Mouse (Mus musculus): Measurements from ENCODE around the gene Wfdc1.

Wfdc1 gene

GRCm38 (mm10) chr8:119638261-119638660 lies 27.9 kb upstream of the Wfdc1 start:
- in situ Hi-C loops (cut with MboI; ENCODE audit: low sequenced_read_pairs), result no loop called here

DNA sequence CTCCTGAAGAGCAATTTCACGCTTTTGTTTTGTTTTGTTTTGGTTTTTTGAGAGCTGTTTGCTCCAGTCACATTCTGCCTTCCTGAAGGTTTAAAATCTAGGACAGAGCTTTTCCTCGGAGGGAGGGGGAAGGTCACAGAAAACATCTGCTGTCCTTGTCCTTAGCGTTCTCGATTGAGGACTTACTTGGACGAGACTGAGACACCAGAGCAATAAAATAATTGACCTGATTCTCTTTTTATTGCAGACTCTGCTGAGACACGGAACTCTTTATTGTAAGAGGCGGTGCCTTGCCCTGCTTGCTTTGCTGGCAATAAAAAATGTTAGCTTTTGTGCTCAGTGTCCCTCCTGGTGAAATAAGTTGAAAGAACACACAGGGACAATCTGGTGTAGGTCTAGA lies 26.4 kb upstream of the Wfdc1 start:
- in situ Hi-C loops (cut with MboI; ENCODE audit: low sequenced_read_pairs), result no loop called here

GRCm38 (mm10) chr8:119641058-119641457 lies 25.1 kb upstream of the Wfdc1 start:
- in situ Hi-C loops (cut with MboI; ENCODE audit: low sequenced_read_pairs), result no loop called here

- in situ Hi-C loops (cut with MboI; ENCODE audit: low sequenced_read_pairs), result no loop called here
Observed at GRCm38 (mm10) chr8:119642960-119643359, 23.2 kb upstream of the Wfdc1 start.

- in situ Hi-C loops (cut with MboI; ENCODE audit: low sequenced_read_pairs), result no loop called here
Observed at GRCm38 (mm10) chr8:119644429-119644960, 21.7 kb upstream of the Wfdc1 start.

GRCm38 (mm10) chr8:119644981-119645597 lies 21.1 kb upstream of the Wfdc1 start:
- in situ Hi-C loops (cut with MboI; ENCODE audit: low sequenced_read_pairs), result no loop called here

DNA sequence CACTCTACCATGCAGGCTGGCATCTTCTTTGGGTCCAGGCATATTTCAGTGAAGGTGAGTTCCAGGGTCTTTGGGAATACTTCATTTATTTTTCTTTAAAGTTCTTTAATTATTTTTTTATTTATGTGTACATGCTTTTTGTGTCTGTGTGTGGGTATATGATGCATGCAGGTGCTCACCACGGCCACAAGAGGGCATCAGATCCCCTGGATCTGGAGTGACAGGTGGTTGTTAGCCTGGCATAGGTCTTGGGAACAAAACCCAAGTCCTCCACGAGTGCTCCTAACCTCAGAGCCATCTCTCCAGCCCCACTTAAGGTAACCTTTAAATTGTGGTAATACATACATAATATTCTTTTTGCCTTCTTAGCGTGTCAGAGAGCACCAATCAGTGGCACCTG lies 20.0 kb upstream of the Wfdc1 start:
- in situ Hi-C loops (cut with MboI; ENCODE audit: low sequenced_read_pairs), result no loop called here

GRCm38 (mm10) chr8:119646846-119647245 lies 19.3 kb upstream of the Wfdc1 start:
- in situ Hi-C loops (cut with MboI; ENCODE audit: low sequenced_read_pairs), result no loop called here

DNA sequence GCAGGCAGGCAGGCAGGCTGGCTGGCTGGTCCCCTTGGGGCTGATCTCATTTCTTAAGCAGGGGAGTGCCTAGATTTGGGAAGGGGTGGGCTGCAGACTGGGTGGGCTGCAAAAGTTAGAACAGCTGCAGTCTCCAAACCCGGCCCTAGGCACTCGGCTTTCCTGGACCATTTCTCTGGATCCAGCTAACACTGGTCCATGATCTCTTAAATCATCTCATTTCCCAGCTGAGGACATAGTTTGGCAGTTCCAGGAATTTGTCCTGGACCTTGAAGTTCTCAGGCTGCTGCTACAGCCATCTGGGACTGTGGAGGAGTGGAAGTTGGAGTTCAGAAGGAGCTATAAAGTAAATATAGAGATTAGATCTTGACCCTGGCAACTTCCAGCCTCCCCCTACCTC lies 14.8 kb upstream of the Wfdc1 start:
- in situ Hi-C loops (cut with MboI; ENCODE audit: low sequenced_read_pairs), result no loop called here

GRCm38 (mm10) chr8:119656709-119657464 lies 9.3 kb upstream of the Wfdc1 start:
- in situ Hi-C loops (cut with MboI; ENCODE audit: low sequenced_read_pairs), result no loop called here

DNA sequence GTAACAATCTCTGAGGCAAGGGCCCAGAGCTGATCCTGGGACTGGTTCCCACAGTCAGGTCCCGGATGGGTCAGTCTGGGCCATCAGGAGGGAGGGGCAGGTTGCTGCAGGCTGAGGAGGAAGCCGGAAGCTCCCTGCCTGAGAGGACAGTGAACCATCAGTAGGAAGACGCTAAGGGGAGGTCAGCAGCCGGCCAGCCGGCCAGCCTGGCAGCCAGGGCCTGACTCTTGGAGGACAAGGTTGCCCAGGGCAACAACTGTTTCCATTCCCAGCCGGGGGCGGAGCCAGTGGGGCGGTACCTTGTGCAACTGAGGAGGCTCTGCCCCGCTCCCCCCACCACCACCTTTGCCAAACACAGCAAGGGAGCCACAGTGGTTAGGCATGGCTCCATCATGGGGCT lies 5.1 kb upstream of the Wfdc1 start:
- in situ Hi-C loops (cut with MboI; ENCODE audit: low sequenced_read_pairs), result no loop called here

DNA sequence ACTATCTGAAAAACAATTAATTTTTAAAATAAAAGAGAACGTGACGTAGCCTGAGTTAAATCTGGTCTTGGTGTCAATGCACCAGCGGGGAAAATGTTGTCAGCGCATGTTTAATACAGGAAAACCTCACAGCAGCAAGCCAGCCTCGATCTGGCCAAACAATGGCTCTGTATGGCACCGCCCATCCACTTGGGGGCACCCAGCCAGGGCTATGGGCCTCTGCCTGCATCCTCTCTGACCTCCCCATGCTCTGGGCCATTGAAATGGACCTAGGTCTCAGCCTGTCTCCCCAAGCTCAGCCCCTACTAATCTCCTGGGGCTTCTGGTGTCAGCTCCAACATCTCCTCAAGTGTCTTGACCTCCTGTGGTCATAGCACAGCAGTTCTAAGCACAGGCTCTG lies 4.3 kb upstream of the Wfdc1 start:
- in situ Hi-C loops (cut with MboI; ENCODE audit: low sequenced_read_pairs), result no loop called here

DNA sequence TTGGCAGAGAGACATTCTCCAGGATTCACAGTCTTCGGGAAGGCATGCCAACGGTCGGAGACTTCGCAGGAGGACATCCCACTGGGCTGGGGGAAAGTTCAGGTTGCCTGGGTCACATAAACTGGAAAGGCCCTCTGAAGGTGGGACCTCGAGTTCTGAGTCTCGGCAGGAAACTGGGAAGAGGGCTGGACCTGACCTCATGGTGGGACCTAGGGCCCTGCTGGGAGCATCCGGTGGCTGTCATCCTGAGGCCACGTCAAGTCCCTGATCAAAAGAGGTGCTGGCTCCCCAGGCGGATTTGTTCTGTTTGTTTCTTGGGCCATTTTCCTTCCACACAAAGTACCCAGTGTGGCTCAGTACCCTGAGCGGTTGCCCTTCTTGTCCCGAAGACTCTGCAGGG lies 2.7 kb upstream of the Wfdc1 start:
- in situ Hi-C loops (cut with MboI; ENCODE audit: low sequenced_read_pairs), result no loop called here

DNA sequence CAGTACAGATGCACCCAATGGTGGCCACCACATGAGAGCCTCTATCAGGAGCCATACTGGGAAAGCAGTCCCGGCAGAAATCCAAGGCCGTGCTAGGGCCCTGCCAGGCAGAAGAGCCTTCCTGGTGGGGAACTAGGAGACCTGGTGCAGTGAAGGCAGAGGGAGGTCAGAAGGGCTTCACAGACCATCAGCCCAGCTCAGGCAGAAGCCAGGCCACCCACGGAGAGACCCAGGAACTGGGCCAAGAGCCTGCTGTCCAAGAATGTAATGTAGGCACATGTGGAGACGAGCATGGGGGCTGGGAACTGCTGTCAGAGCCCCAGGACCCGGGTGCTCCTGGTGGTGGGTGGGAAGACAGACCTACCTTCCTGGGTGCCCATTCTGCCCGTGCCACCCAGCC lies 895 bp upstream of the Wfdc1 start:
- in situ Hi-C loops (cut with MboI; ENCODE audit: low sequenced_read_pairs), result no loop called here

DNA sequence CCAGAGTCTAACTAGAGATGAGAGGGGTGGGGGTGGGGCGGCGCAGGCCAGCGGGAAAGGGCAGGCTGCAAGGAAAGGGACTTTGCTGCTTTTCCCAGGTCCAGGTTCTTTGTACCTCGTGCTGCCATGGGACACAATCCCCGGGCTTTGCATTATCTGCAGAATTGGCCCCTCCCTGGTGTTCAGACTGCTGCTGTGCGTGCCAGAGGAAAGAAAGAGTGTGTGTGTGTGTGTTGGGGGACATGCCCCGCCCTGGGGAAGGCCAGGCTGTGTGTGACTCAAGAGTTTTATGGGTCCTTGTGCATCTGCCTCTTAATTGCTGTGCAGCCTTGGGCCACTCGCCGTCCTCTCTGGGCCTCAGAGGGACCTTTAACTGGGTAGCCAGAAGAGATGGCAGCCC lies 2.3 kb downstream of the Wfdc1 start:
- in situ Hi-C loops (cut with MboI; ENCODE audit: low sequenced_read_pairs), result no loop called here

DNA sequence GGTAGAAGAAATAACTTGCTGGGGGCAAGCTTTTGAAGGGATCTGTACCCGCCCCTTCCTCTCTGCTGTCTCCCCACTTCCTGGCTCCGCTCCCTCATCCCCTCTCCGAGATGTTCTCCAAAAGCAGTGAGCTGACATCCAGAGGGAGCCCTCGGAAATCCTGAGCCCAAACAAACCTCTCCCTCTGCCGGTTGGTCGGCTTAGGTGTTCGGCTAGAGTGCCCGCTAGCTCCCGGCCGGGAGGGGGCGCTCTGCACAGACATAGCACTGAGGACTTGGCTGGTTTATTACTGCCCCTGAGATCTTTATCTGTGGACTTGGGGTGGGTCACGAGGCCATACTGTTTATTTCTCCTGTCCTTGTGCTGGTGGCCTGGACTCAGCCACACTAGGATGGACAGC lies 3.1 kb downstream of the Wfdc1 start:
- in situ Hi-C loops (cut with MboI; ENCODE audit: low sequenced_read_pairs), result no loop called here

- in situ Hi-C loops (cut with MboI; ENCODE audit: low sequenced_read_pairs), result no loop called here
Observed at GRCm38 (mm10) chr8:119670419-119671091, 4.4 kb downstream of the Wfdc1 start.

DNA sequence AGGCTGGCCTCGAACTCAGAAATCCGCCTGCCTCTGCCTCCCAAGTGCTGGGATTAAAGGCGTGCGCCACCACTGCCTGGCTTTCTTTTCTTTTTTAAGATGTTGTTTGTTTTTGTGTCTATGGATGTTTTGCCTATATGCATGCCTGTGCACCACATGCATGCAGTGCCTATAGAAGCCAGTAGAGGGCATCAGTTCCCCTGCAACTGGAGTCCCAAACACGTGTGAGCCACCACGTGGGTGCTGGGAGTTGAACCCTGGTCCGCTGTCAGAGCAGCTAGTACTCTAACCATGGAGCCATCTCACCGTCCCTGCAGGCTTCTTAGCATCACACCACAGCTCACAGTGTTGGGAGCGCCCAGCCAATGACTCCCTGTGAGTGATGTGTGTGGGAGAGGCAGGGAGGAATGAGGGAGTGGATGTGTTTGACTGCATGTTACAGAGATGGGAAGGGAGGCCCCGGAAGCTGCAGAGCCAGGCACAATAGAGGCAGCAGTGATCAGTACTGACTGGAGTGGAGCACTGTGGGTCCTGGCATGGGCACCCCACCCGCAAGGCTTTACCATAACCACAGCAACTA lies 7.9 kb downstream of the Wfdc1 start:
- in situ Hi-C loops (cut with MboI; ENCODE audit: low sequenced_read_pairs), result no loop called here

DNA sequence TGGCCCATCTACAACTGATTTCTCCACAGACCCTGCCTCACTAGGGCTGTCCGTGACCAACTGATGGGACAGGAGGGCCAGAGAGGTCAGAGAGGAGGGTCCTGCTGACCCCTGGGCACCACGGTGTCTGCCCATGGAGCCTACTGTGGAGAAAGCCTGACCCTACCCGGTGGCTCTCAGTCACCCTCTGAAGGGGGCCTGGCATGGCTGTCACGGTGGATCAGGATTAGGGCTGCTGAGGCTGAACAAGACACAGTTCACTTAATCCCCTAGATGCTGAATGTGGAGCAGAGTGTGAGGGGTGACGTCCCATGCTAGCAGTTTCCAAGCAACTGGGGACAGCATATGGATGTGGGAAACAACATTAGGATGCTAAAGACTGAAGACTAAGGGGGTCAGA lies 9.3 kb downstream of the Wfdc1 start:
- in situ Hi-C loops (cut with MboI; ENCODE audit: low sequenced_read_pairs), result no loop called here

DNA sequence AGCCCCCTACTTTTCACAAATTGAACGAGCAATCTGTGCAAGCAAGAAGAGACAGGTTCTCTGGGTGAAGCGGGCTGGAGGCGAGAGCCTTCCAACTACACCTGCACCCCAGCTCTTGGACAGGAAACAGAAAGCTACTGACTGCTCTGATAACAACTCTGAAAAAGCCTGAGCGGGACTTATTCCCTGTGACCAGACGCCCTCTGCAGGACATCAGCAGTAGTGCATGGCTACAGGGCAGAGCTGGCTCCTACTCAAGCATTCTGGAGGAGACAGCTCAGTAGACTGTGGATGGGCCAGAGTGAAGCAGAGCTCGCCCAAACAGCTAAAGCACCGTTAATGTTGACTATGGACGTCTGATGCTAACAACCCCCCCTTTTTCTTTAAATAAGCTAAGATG lies 10.2 kb downstream of the Wfdc1 start:
- in situ Hi-C loops (cut with MboI; ENCODE audit: low sequenced_read_pairs), result no loop called here

DNA sequence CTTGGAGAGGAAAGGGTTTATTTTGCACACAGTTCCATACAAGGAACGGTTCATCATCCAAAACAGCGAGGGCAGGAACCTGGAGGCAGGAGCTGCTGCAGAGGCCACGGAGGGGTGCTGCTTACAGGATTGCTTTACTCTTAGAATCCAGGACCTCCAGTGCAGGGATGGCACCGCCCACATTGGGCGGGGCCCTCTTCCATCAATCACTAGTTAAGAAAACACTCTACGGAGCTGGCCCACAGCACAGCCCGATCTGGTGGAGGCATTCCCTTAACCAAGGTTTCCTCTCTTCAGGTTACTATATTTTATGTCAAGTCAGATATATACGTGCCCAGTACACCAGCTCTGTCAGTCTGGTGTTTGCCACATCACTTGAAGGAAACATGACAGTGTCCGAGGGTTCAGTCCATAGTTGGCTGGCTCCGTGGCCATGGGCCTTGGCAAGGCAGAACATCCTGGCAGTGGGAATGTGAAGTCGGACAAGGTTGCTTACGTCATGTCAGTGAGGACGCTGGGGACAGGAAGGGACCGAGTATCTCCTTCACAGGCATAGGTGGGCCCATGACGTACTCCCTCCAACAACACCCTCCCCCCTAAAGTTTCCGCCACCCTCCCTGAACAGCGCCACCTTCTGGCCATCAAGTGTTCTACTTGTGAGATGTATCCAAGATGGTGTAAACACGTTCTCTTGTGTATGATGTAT lies 12.1 kb downstream of the Wfdc1 start:
- in situ Hi-C loops (cut with MboI; ENCODE audit: low sequenced_read_pairs), result no loop called here
